Mouse (Mus musculus): ENCODE data around the gene Gm49383.

Gene Gm49383

GRCm38 (mm10) chr12:69196444-69197377, at the start of gene Gm49383:
Gm49383 (minus strand) TSS chr12:69197104.
- DNase-seq: peak; percentile 60

- DNase-seq: peak; percentile 62
Observed at GRCm38 (mm10) chr12:69241771-69242431, 45.0 kb upstream of the Gm49383 start.

GRCm38 (mm10) chr12:69241405-69241770, 44.5 kb upstream of the Gm49383 start:
- no peak for DNase-seq

- no peak for DNase-seq
Observed at GRCm38 (mm10) chr12:69240876-69241275, 44.0 kb upstream of the Gm49383 start, which contains the start of gene Klhdc1. Klhdc1 (plus strand) TSS chr12:69241176.

GRCm38 (mm10) chr12:69238284-69238683, 41.4 kb upstream of the Gm49383 start:
- peak; percentile 11 for DNase-seq

GRCm38 (mm10) chr12:69235782-69236181, 38.9 kb upstream of the Gm49383 start:
- DNase-seq: no peak

GRCm38 (mm10) chr12:69229251-69229650, 32.3 kb upstream of the Gm49383 start:
- DNase-seq: no peak

GRCm38 (mm10) chr12:69227776-69228466, 31.0 kb upstream of the Gm49383 start, which contains the start of gene Pole2:
Pole2 (minus strand) TSS chr12:69228195.
- peak; percentile 87 for DNase-seq

GRCm38 (mm10) chr12:69220613-69221277, 23.8 kb upstream of the Gm49383 start:
- no peak for DNase-seq

GRCm38 (mm10) chr12:69216587-69216986, 19.7 kb upstream of the Gm49383 start:
- no peak for DNase-seq

GRCm38 (mm10) chr12:69215000-69215785, 18.3 kb upstream of the Gm49383 start:
- DNase-seq: no peak

- no peak for DNase-seq
Observed at GRCm38 (mm10) chr12:69214393-69214792, 17.5 kb upstream of the Gm49383 start.

GRCm38 (mm10) chr12:69213186-69213777, 16.4 kb upstream of the Gm49383 start:
- no peak for DNase-seq

- no peak for DNase-seq
Observed at GRCm38 (mm10) chr12:69211057-69211456, 14.2 kb upstream of the Gm49383 start.

GRCm38 (mm10) chr12:69210056-69210979, 13.4 kb upstream of the Gm49383 start:
- no peak for DNase-seq

GRCm38 (mm10) chr12:69208520-69208919, 11.6 kb upstream of the Gm49383 start:
- no peak for DNase-seq

GRCm38 (mm10) chr12:69207926-69208325, 11.0 kb upstream of the Gm49383 start:
- DNase-seq: no peak

- no peak for DNase-seq
Observed at GRCm38 (mm10) chr12:69207396-69207795, 10.5 kb upstream of the Gm49383 start.

GRCm38 (mm10) chr12:69204052-69204833, 7.3 kb upstream of the Gm49383 start, which contains the start of gene Gm49384:
Gm49384 (minus strand) TSS chr12:69204267.
- DNase-seq: no peak
